Mouse (Mus musculus) bone marrow macrophage, adult 2 months (primary cell): ENCODE measurements around the gene Smarcd3.

Experiments
- CTCF ChIP-seq: IDR thresholded peaks from 2 replicates; pipeline ENCODE4 v1.5.1; 2012; ENCODE audit warnings: low read depth, mild to moderate bottlenecking, low read length, moderate library complexity
- POLR2A ChIP-seq: IDR thresholded peaks from 2 replicates; pipeline ENCODE4 v1.6.1; 2012; ENCODE audit warnings: mild to moderate bottlenecking, low read depth, low read length, borderline replicate concordance

- TF ChIP-seq CTCF (no peak), POLR2A (no peak)
Measured at GRCm38 (mm10) chr5:24601071-24601835, 23.0 kb downstream of the Smarcd3 start.
